Mouse (Mus musculus) midbrain, embryonic 11.5 days (tissue): ENCODE data around the gene Ttc38. TPM values are rescaled to one million over a fixed set of nuclear protein-coding genes. Genes with fewer than 3 reads are reported as not detected.
A peak's percentile ranks its signal among the peaks of the same experiment; 100 is the strongest.

Source experiments
- ATAC-seq: fragments of 200-750 bp; cut with Nextera tagmentation; 2 replicates; pipeline ENCODE4 v1.8.0; 2017; ENCODE audit warnings: moderate TSS enrichment, moderate library complexity; ENCODE audit not compliant: low FRiP score
- DNase-seq: peaks from one replicate; pipeline ENCODE4 v3.0.0; 2015; ENCODE audit warnings: low spot score; ENCODE audit errors: missing footprints
- H3K27ac ChIP-seq: fragments of 300-500 bp; sonication (generic); 2 replicates; pipeline ENCODE4 v1.5.1; 2014; ENCODE audit warnings: low read depth, low read length
- H3K27me3 ChIP-seq: fragments of 300-500 bp; sonication (generic); 2 replicates; pipeline ENCODE4 v1.6.1; 2014; ENCODE audit warnings: mild to moderate bottlenecking, low read length, moderate library complexity, mixed read lengths; ENCODE audit not compliant: control insufficient read depth, insufficient read depth
- H3K36me3 ChIP-seq: fragments of 300-500 bp; sonication (generic); 2 replicates; pipeline ENCODE4 v1.6.1; 2014; ENCODE audit warnings: mild to moderate bottlenecking, low read length, moderate library complexity, mixed read lengths; ENCODE audit not compliant: control insufficient read depth, insufficient read depth
- H3K4me1 ChIP-seq: fragments of 300-500 bp; sonication (generic); 2 replicates; pipeline ENCODE4 v1.6.1; 2014; ENCODE audit warnings: low read length; ENCODE audit not compliant: control insufficient read depth, insufficient read depth
- H3K4me2 ChIP-seq: fragments of 300-500 bp; sonication (generic); 2 replicates; pipeline ENCODE4 v1.6.1; 2014; ENCODE audit warnings: mild to moderate bottlenecking, moderate library complexity
- H3K4me3 ChIP-seq: fragments of 300-500 bp; sonication (generic); 2 replicates; pipeline ENCODE4 v1.5.1; 2014; ENCODE audit warnings: low read depth, low read length
- H3K9ac ChIP-seq: fragments of 300-500 bp; sonication (generic); 2 replicates; pipeline ENCODE4 v1.6.1; 2014; ENCODE audit warnings: low read length
- H3K9me3 ChIP-seq: fragments of 300-500 bp; sonication (generic); 2 replicates; pipeline ENCODE4 v1.6.1; 2016; ENCODE audit warnings: low read length; ENCODE audit not compliant: control insufficient read depth
- WGBS: fragments of 180-500 bp; shearing (Covaris S2); extraction: QIAGEN DNeasy Blood & Tissue Kit; methylation state at CpG from one replicate; pipeline ENCODE4 v1.1.7; 2014; 5-methylcytosine and 5-hydroxymethylcytosine counted together
- polyA plus RNA-seq: library from polyadenylated mRNA; unstranded; fragments of >200 nt; fragmentation: Nextera tagmentation; extraction: Ambion mirVana; gene quantifications from 2 replicates; pipeline ENCODE4 v1.2.1, GENCODE M21; 2014

Gene Ttc38
- polyA plus RNA-seq, 1 experiment from 2014 or later: 1.9 TPM

DNA sequence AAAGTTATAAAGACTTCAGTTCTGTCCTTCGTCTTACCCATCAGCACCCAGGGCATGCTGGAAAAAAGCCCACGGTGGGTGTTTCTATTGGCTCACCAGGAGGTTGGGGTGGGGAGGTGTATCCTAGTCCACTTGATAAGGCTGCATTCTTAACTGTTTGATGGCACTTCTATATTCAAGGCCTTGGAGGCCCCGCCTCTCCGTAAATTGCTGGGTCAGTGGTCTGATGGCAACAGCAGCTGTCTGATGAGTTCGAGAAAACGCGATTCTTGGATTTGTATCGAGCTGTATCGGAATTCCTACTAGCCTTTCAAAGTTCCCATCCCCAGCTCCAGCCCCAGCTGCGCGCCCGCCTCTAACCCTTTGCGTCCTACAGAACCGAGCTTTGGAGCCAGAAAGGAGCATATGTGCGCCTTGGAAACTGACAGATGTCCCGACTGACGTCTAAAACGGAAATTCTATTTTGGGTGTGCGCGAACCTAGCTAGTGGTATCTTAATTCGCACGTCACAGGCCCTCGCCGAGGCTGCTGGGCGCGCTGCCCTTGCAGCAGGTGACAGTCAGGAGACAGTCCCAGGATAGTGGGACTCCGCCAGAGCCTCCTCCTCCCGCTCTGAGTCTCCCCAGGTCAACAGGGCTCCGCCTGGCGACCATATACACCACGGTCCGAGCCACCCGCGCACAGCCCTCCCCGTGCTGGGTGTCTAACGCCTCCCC, 21.1 kb upstream of the Ttc38 start:
- no peaks in the 10 kb centered on the region for H3K36me3 ChIP-seq
- peak overlapping the region; percentile 91 for H3K4me2 ChIP-seq
- H3K27me3 ChIP-seq: no peaks in the 10 kb centered on the region
- WGBS: 7% methylated on average over 36 of the region's 36 CpGs
- no peaks in the 10 kb centered on the region for H3K9me3 ChIP-seq
- peaks cover 4% of the 10 kb centered on the region; the same call in 1 of the 2 replicates for H3K4me1 ChIP-seq
- DNase-seq: peak; percentile 94
- H3K4me3 ChIP-seq: peak overlapping the region; percentile 75
- peak; percentile 93 for ATAC-seq
- H3K27ac ChIP-seq: peak overlapping the region; percentile 63; the same call in 1 of the 2 replicates
- H3K9ac ChIP-seq: peak overlapping the region; percentile 74

DNA sequence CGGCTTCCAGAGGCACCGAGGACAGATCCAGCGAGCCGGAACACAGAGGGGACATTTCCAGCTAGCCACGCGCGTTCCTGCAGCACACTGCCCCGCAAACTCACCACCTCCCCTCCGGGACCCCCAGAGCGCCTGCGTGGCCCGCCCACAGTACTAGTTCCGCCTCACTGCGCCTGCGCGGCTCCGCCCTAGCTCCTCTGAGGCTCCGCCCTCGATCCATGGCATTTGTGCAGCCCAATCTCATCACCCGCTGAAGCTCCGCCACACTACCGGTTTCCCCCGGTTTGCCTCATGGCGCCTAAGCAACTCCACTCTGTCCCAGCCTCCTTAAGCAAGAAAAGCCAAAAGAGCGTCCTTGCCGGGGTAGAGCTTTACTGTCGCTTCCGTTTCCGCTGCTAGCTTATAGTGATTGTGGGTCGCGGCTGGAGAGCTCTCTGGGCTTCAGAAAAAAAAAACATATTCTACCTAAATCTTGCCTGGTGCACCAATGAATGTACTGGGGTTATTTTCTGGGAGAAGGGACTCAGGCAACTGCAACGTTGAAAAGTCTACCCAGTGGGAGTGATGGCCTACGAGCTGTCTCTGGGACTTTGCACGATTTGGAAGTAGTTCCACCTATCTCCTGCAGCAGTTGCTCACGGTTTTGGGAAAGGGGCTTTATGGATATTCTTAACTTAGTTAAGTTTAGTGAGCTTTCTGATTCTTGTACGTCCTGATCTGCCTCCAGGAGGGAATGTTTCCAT, 20.4 kb upstream of the Ttc38 start, which contains the start of gene Cdpf1:
Cdpf1 (minus strand) TSS at position 163 of the 743 bp plus-strand sequence.
- peak within 1 kb of the TSS; percentile 63; the same call in 1 of the 2 replicates for H3K27ac ChIP-seq
- peak within 1 kb of the TSS; percentile 75 for H3K4me3 ChIP-seq
- peak; percentile 100 for DNase-seq
- H3K4me1 ChIP-seq: peaks cover 4% of the 10 kb centered on the region; the same call in 1 of the 2 replicates
- no peaks in the 10 kb centered on the region for H3K9me3 ChIP-seq
- no peaks in the 10 kb centered on the region for H3K36me3 ChIP-seq
- no peaks in the 10 kb centered on the region for H3K27me3 ChIP-seq
- H3K4me2 ChIP-seq: peak within 1 kb of the TSS; percentile 91
- ATAC-seq: peak; percentile 96
- WGBS: 4% methylated on average over 36 of the region's 36 CpGs
- H3K9ac ChIP-seq: peak within 1 kb of the TSS; percentile 74

GRCm38 (mm10) chr15:85813428-85813827, 18.7 kb upstream of the Ttc38 start:
- DNase-seq (no peak), ATAC-seq (no peak)
- no peak overlapping the region for H3K4me2 ChIP-seq
- no peaks in the 10 kb centered on the region for H3K9me3 ChIP-seq
- H3K9ac ChIP-seq: no peak overlapping the region
- no peak overlapping the region for H3K4me3 ChIP-seq
- no peaks in the 10 kb centered on the region for H3K27me3 ChIP-seq
- WGBS: 74% methylated on average over 10 of the region's 10 CpGs
- no peak overlapping the region for H3K27ac ChIP-seq
- H3K4me1 ChIP-seq: peaks cover 4% of the 10 kb centered on the region; the same call in 1 of the 2 replicates
- no peaks in the 10 kb centered on the region for H3K36me3 ChIP-seq

- H3K4me3 ChIP-seq: peak within 1 kb of the TSS; percentile 48
- peaks cover 18% of the 10 kb centered on the region for H3K27me3 ChIP-seq
- peak within 1 kb of the TSS; percentile 95 for H3K4me2 ChIP-seq
- H3K9me3 ChIP-seq: no peaks in the 10 kb centered on the region
- DNase-seq (peak; percentile 91), ATAC-seq (peak; percentile 63)
- no peaks in the 10 kb centered on the region for H3K36me3 ChIP-seq
- H3K27ac ChIP-seq: no peak within 1 kb of the TSS
- peak within 1 kb of the TSS; percentile 66 for H3K9ac ChIP-seq
- 0 out of 2 replicates have a peak, but pooled peaks cover 3% of the 10 kb centered on the region for H3K4me1 ChIP-seq
- 2% methylated on average over 62 of the region's 65 CpGs for WGBS
Measured at GRCm38 (mm10) chr15:85821203-85822010, 10.7 kb upstream of the Ttc38 start, which contains the start of gene Pkdrej. TSS of gene Pkdrej (minus strand) at chr15:85821734.

- Histone ChIP-seq H3K36me3 (no peaks in the 10 kb centered on the region), H3K27ac (no peak overlapping the region), H3K9me3 (no peaks in the 10 kb centered on the region), H3K4me3 (peak overlapping the region; percentile 48), H3K4me2 (peak overlapping the region; percentile 95), H3K27me3 (peaks cover 18% of the 10 kb centered on the region), H3K9ac (peak overlapping the region; percentile 66), H3K4me1 (0 out of 2 replicates have a peak, but pooled peaks cover 3% of the 10 kb centered on the region)
- peak; percentile 85 for DNase-seq
- ATAC-seq: peak; percentile 48; the same call in 1 of the 2 replicates
- WGBS: 10% methylated on average over 4 of the region's 4 CpGs
Measured at GRCm38 (mm10) chr15:85822011-85822359, 10.1 kb upstream of the Ttc38 start.

DNA sequence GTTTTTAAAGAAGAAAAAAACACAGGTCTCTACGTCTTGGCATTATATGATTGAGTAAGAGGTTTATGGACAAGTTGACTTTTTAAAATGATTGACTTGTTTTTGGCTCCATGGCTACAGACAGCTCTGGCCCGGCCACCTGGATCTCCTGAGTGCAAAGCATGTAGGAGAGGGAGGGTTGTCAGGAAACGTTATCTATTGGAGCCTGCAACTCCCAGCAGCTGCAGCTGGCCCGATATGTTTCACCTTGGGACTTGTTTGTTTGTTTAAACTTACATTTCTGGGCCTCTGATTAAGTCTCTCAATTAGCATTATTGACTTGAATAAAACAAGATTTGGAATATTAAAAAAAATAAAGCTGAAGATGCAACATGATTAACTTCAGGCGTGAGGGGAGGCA, 5.4 kb upstream of the Ttc38 start:
- H3K27me3 ChIP-seq: peaks cover 3% of the 10 kb centered on the region; the same call in 1 of the 2 replicates
- H3K9me3 ChIP-seq: no peaks in the 10 kb centered on the region
- no peak overlapping the region for H3K27ac ChIP-seq
- WGBS: 76% methylated on average over 5 of the region's 5 CpGs
- no peaks in the 10 kb centered on the region for H3K36me3 ChIP-seq
- no peaks in the 10 kb centered on the region for H3K4me1 ChIP-seq
- no peak overlapping the region for H3K4me2 ChIP-seq
- DNase-seq (no peak), ATAC-seq (no peak)
- no peak overlapping the region for H3K9ac ChIP-seq
- H3K4me3 ChIP-seq: no peak overlapping the region

GRCm38 (mm10) chr15:85828071-85828470, 4.0 kb upstream of the Ttc38 start:
- Histone ChIP-seq H3K27me3 (no peaks in the 10 kb centered on the region), H3K9ac (no peak overlapping the region), H3K36me3 (no peaks in the 10 kb centered on the region), H3K4me3 (no peak overlapping the region), H3K9me3 (no peaks in the 10 kb centered on the region), H3K4me1 (peaks cover 3% of the 10 kb centered on the region), H3K4me2 (no peak overlapping the region), H3K27ac (no peak overlapping the region)
- 92% methylated on average over 4 of the region's 4 CpGs for WGBS
- no peak for ATAC-seq
- peak; percentile 57 for DNase-seq

DNA sequence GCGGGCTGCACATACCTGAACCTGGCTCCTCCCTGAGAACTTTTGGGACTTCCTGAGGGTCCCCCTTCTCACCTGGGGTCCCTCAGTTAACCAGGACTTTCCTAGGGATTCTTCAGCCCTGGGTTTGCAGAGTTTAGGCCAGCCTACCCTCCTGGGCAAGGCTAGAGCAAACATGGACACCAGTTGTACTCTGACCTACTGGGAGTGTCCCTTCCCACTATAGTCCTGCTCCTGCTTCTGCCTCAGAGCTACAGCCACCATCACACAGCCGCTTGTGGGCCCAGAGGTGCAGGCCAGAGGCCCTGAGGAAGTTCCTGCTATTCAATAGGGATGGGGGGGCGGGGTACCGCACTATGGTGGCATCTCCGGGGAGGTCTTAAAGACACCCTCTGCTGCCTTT, 2.6 kb upstream of the Ttc38 start:
- no peak overlapping the region for H3K4me2 ChIP-seq
- no peak for ATAC-seq
- no peaks in the 10 kb centered on the region for H3K27me3 ChIP-seq
- WGBS: 79% methylated on average over 5 of the region's 5 CpGs
- no peak overlapping the region for H3K9ac ChIP-seq
- H3K36me3 ChIP-seq: no peaks in the 10 kb centered on the region
- peaks cover 3% of the 10 kb centered on the region for H3K4me1 ChIP-seq
- DNase-seq: peak; percentile 37
- no peak overlapping the region for H3K4me3 ChIP-seq
- no peaks in the 10 kb centered on the region for H3K9me3 ChIP-seq
- H3K27ac ChIP-seq: no peak overlapping the region
